Mouse (Mus musculus) liver, embryonic 13.5 days (tissue): ENCODE results near the gene Gigyf1. TPM values are rescaled to one million over a fixed set of nuclear protein-coding genes. Genes with fewer than 3 reads are reported as not detected.

ENCODE experiments used
- microRNA-seq: library from miRNA; unstranded; fragments of <30 nt; microRNA quantifications from one replicate; pipeline ENCODE4, GENCODE M21; 2016
- polyA plus RNA-seq: library from polyadenylated mRNA; unstranded; fragments of >200 nt; fragmentation: Nextera tagmentation; extraction: Ambion mirVana; gene quantifications from 2 replicates; pipeline ENCODE4 v1.2.1, GENCODE M21; 2015

The Gigyf1 gene
- polyA plus RNA-seq, 1 experiment from 2014 or later = 3.7 TPM

Small RNA genes lying within 50 kb of the gene (microRNA-seq; reads per million reads assigned to microRNA genes)
- not detected for gene Mir6418

Other genes with a start within 250 kb of the Gigyf1 start
- gene Ache, start 231.0 kb upstream of the Gigyf1 start, polyA plus RNA-seq = 15.9 and 16.6 TPM in 2 replicates
- 8.4 TPM in 2 replicates for gene Ufsp1, start 223.9 kb upstream of the Gigyf1 start, polyA plus RNA-seq
- 86.7 and 102 TPM in 2 replicates for gene Srrt, start 210.9 kb upstream of the Gigyf1 start, polyA plus RNA-seq
- gene Trip6, start 204.1 kb upstream of the Gigyf1 start, polyA plus RNA-seq = 10.1 and 10.6 TPM in 2 replicates
- gene Slc12a9, start 185.0 kb upstream of the Gigyf1 start, polyA plus RNA-seq = 2.8 and 3.2 TPM in 2 replicates
- gene Ephb4, start 168.4 kb upstream of the Gigyf1 start, polyA plus RNA-seq = 5.6 and 8.1 TPM in 2 replicates
- 0.12 and 0.16 TPM in 2 replicates for gene Zan, start 41.5 kb upstream of the Gigyf1 start, polyA plus RNA-seq
- gene Pop7, start 16.0 kb upstream of the Gigyf1 start, polyA plus RNA-seq = 45.7 and 46.1 TPM in 2 replicates
- gene Epo, start 14.7 kb downstream of the Gigyf1 start, polyA plus RNA-seq = 0.96 and 1.2 TPM in 2 replicates
- 139 and 159 TPM in 2 replicates for gene Gnb2, start 15.0 kb downstream of the Gigyf1 start, polyA plus RNA-seq
- 0.14 and 0.16 TPM in 2 replicates for gene Actl6b, start 35.0 kb downstream of the Gigyf1 start, polyA plus RNA-seq
- gene Tfr2, start 51.3 kb downstream of the Gigyf1 start, polyA plus RNA-seq = 41.5 and 45.7 TPM in 2 replicates
- 32.3 and 32.8 TPM in 2 replicates for gene Mospd3, start 82.5 kb downstream of the Gigyf1 start, polyA plus RNA-seq
- 15.5 and 16.1 TPM in 2 replicates for gene Pcolce, start 95.2 kb downstream of the Gigyf1 start, polyA plus RNA-seq
- gene Fbxo24, start 110.5 kb downstream of the Gigyf1 start, polyA plus RNA-seq = 0.08 TPM in 1 of 2 replicates, not detected in the other
- gene Lrch4, start 110.6 kb downstream of the Gigyf1 start, polyA plus RNA-seq = 24.8 and 32.0 TPM in 2 replicates
- gene Gm20605, start 110.6 kb downstream of the Gigyf1 start, polyA plus RNA-seq = 3.4 and 4.1 TPM in 2 replicates
- 2.8 and 3.4 TPM in 2 replicates for gene Sap25, start 122.8 kb downstream of the Gigyf1 start, polyA plus RNA-seq
- 0.13 TPM in 1 of 2 replicates, not detected in the other for gene Irs3, start 127.2 kb downstream of the Gigyf1 start, polyA plus RNA-seq
- 32.1 and 37.8 TPM in 2 replicates for gene Agfg2, start 166.2 kb downstream of the Gigyf1 start, polyA plus RNA-seq
- 0.17 and 0.19 TPM in 2 replicates for gene Nyap1, start 223.1 kb downstream of the Gigyf1 start, polyA plus RNA-seq
- gene Tsc22d4, start 227.2 kb downstream of the Gigyf1 start, polyA plus RNA-seq = 66.8 and 69.1 TPM in 2 replicates